Mouse (Mus musculus) C2C12 (cell line): ENCODE data around the gene A2ml1. TPM values are rescaled to one million over a fixed set of nuclear protein-coding genes. Genes with fewer than 3 reads are reported as not detected.
A peak's percentile ranks its signal among the peaks of the same experiment; 100 is the strongest.

Experiments
- H3K27me3 ChIP-seq: one replicate; pipeline ENCODE4 v1.6.1; 2011; ENCODE audit not compliant: control insufficient read depth, insufficient read depth, insufficient read length
- H3K36me3 ChIP-seq: one replicate; pipeline ENCODE4 v1.6.1; 2011; ENCODE audit not compliant: control insufficient read depth, insufficient read depth
- H3K4me3 ChIP-seq: one replicate; pipeline ENCODE4 v1.5.1; 2011; ENCODE audit warnings: mild to moderate bottlenecking, control low read depth; ENCODE audit not compliant: poor library complexity, insufficient read depth, severe bottlenecking
- H3K79me2 ChIP-seq: one replicate; pipeline ENCODE4 v1.6.1; 2011; ENCODE audit not compliant: control insufficient read depth, insufficient read depth
- H3K79me3 ChIP-seq: one replicate; pipeline ENCODE4 v1.6.1; 2011; ENCODE audit warnings: low read depth, control low read depth
- H3ac ChIP-seq: one replicate; pipeline ENCODE3; 2011; ENCODE audit warnings: low read depth; ENCODE audit not compliant: control insufficient read depth, insufficient read length
- CEBPB ChIP-seq: IDR thresholded peaks from one replicate; pipeline ENCODE4 v1.6.1; 2011; ENCODE audit warnings: low read depth, mild to moderate bottlenecking, control low read depth, moderate library complexity
- CTCF ChIP-seq: IDR thresholded peaks from one replicate; pipeline ENCODE4 v1.5.1; 2011; ENCODE audit not compliant: control insufficient read depth, insufficient read depth, insufficient read length
- FOSL1 ChIP-seq: IDR thresholded peaks from one replicate; pipeline ENCODE4 v1.8.0; 2011; ENCODE audit warnings: mild to moderate bottlenecking, low read length; ENCODE audit not compliant: poor library complexity, insufficient read depth, severe bottlenecking
- MAX ChIP-seq: IDR thresholded peaks from one replicate; pipeline ENCODE4 v1.6.1; 2011; ENCODE audit warnings: mild to moderate bottlenecking, control low read depth
- MYOD1 ChIP-seq: IDR thresholded peaks from one replicate; pipeline ENCODE4 v1.6.1; 2011; ENCODE audit warnings: low read depth; ENCODE audit not compliant: control insufficient read depth, insufficient read length
- MYOG ChIP-seq: IDR thresholded peaks from one replicate; pipeline ENCODE4 v1.6.1; 2011; ENCODE audit not compliant: control insufficient read depth, insufficient read length; ENCODE audit errors: extremely low read depth
- USF1 ChIP-seq: IDR thresholded peaks from one replicate; pipeline ENCODE4 v1.6.1; 2011; ENCODE audit warnings: low read depth, mild to moderate bottlenecking, control low read depth, moderate library complexity
- polyA plus RNA-seq: library from polyadenylated mRNA; unstranded; fragments of >200 nt; fragmentation: generic; extraction: Trizol; gene quantifications from one replicate; pipeline ENCODE4 v1.2.1, GENCODE M21; 2012; ENCODE audit warnings: missing spikeins

A2ml1 gene
- polyA plus RNA-seq, 1 experiment: not detected

GRCm38 (mm10) chr6:128566589-128566988 is 14.8 kb downstream of the A2ml1 start:
- Histone ChIP-seq H3K79me2 (no peaks in the 10 kb centered on the region), H3ac (no peak overlapping the region), H3K79me3 (no peaks in the 10 kb centered on the region), H3K27me3 (no peaks in the 10 kb centered on the region), H3K4me3 (no peak overlapping the region), H3K36me3 (no peaks in the 10 kb centered on the region)
- TF ChIP-seq CTCF (no peak), MAX (no peak), MYOG (no peak), FOSL1 (no peak), CEBPB (no peak), MYOD1 (no peak), USF1 (no peak)

- H3ac ChIP-seq: no peak overlapping the region
- no peaks in the 10 kb centered on the region for H3K79me2 ChIP-seq
- TF ChIP-seq USF1: no peak
- no peak for TF ChIP-seq MYOG
- no peak for TF ChIP-seq CEBPB
- no peak for TF ChIP-seq MAX
- no peak for TF ChIP-seq MYOD1
- H3K36me3 ChIP-seq: no peaks in the 10 kb centered on the region
- no peaks in the 10 kb centered on the region for H3K79me3 ChIP-seq
- no peak overlapping the region for H3K4me3 ChIP-seq
- no peaks in the 10 kb centered on the region for H3K27me3 ChIP-seq
Observed at GRCm38 (mm10) chr6:128554049-128554448, 27.4 kb downstream of the A2ml1 start.

DNA sequence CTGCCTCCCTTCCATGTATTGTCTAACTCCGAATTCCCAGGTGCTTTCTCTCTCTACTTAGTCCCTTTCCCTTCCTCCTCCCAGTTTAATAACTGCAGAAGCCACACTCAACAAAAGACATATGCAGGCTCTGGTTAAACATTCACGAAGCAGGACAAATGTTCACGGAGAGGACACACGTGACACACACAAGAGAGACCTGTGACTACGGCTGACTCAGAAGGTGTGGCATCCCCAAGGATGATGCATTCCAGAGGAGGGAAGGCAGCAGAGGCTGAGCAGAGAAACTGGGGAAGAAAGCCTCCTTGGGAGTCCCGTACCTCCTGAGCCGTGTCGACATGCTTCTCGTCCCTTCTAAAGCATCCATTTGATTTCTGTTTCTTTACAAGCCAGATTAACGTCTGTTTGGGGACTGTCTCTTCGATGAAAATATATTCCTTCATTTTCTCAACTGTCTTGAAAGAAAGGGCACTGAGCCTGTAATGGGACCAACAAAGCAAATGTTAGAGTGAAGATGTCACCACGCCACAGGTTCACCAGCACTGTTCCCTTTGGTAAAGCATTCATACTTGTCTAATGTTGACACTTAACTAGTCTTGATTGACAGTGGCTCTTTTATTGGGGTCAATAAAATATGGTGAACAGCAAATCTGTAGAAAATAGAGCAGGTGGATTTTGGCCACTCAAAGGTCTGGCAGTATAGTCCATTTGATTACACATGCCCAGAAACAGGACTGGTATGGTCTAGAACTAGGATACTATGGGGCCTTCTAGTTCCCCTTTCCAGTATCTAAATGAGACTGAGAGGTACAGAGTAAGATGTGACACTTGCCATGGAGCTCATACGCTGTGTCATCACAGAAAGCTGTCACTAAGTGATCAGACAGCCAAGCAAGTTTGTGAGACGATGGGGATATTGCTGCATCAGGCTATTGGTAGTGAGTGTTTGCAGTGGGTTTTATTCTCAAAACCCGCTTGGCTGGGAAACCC is 31.6 kb downstream of the A2ml1 start:
- Histone ChIP-seq H3K79me2 (no peaks in the 10 kb centered on the region), H3ac (no peak overlapping the region), H3K27me3 (no peaks in the 10 kb centered on the region), H3K36me3 (no peaks in the 10 kb centered on the region), H3K79me3 (no peaks in the 10 kb centered on the region), H3K4me3 (no peak overlapping the region)
- TF ChIP-seq MYOG (no peak), USF1 (peak; percentile 16)

GRCm38 (mm10) chr6:128548532-128548931 is 32.9 kb downstream of the A2ml1 start:
- TF ChIP-seq FOSL1: no peak
- TF ChIP-seq MYOD1: no peak
- no peak for TF ChIP-seq MAX
- TF ChIP-seq CEBPB: no peak
- no peak for TF ChIP-seq USF1
- no peak for TF ChIP-seq MYOG
- TF ChIP-seq CTCF: no peak
- H3K36me3 ChIP-seq: no peaks in the 10 kb centered on the region
- no peaks in the 10 kb centered on the region for H3K79me2 ChIP-seq
- H3ac ChIP-seq: no peak overlapping the region
- no peaks in the 10 kb centered on the region for H3K79me3 ChIP-seq
- H3K4me3 ChIP-seq: no peak overlapping the region
- no peaks in the 10 kb centered on the region for H3K27me3 ChIP-seq

DNA sequence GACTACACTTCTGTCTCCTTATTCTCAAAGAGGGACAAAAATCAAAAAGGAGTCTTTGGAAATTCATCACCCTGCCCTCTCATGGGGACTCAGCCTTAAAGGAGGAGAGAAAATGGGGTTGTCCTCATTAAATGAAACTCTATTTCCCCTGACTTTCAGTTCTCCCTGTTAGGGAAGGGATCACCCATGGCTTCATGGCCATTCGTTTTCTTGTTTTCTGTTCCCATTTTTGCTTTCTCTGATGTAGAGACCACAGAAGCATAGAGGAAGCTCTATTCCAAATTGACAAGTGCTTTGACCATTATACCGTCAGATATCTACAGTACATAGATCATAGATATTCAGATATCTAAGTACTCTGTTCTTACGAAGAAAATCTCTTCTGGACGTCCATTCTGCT is 36.0 kb downstream of the A2ml1 start:
- H3K36me3 ChIP-seq: no peaks in the 10 kb centered on the region
- H3K79me2 ChIP-seq: no peaks in the 10 kb centered on the region
- no peak overlapping the region for H3K4me3 ChIP-seq
- H3ac ChIP-seq: no peak overlapping the region
- no peaks in the 10 kb centered on the region for H3K79me3 ChIP-seq
- H3K27me3 ChIP-seq: no peaks in the 10 kb centered on the region
- TF ChIP-seq MYOD1 (no peak), USF1 (no peak), MYOG (no peak), FOSL1 (no peak), MAX (no peak), CEBPB (no peak), CTCF (no peak)

DNA sequence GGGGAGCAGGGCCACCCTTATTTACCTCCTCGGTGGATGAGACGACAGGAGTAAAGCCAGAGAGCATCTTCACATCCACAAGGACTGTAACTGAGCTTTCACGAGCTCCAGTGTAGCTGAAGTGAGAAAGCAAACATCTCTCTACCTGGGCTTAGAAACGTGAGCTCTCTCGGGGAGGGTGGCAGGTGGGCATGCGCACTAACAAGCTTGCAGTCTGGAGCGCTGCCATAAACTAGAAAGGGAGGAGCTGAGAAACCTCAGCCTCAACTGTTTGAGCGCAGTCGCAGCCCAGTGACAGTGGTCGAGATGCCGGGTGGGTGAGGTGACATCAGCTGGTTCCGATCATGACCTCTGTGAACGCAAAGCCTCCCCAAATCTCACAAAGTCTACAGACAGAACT is 38.2 kb downstream of the A2ml1 start:
- no peaks in the 10 kb centered on the region for H3K36me3 ChIP-seq
- no peak overlapping the region for H3K4me3 ChIP-seq
- TF ChIP-seq CEBPB (no peak), FOSL1 (no peak), MYOG (no peak), MAX (no peak), USF1 (no peak), CTCF (no peak), MYOD1 (no peak)
- no peaks in the 10 kb centered on the region for H3K79me2 ChIP-seq
- H3K79me3 ChIP-seq: no peaks in the 10 kb centered on the region
- H3K27me3 ChIP-seq: no peaks in the 10 kb centered on the region
- no peak overlapping the region for H3ac ChIP-seq
